Mouse (Mus musculus): ENCODE results near the gene Itga6.

- TF ChIP-seq CTCF (IDR thresholded peaks at IDR 0.05; ENCODE audit: extremely low read depth, insufficient read depth, insufficient read length, insufficient replicate concordance) (no peak), POLR2A (IDR thresholded peaks at IDR 0.05; ENCODE audit: low read depth, low read length) (no peak)
Observed at GRCm38 (mm10) chr2:71748451-71748850, 3.0 kb downstream of the Itga6 start.
